In the genomic region with DNA sequence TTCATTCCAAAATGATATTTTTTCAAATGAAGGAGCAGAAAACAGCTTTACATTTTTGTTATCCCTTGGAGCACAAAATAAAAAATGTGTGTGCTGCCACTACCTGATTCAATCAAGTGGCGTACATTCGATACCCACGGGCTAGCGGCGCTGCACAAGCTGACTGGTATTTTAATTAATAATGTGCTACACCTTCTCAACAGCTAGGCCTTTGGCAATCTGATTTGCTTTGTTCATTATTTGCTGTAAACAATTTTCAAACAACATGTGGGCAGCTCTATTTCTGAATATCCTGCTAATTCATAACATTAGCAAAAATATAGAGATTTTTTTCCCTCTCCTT, we compare ENCODE assay signal across 21 mouse cellular contexts.
DNase-seq lines count a peak whose midpoint lies in the region; ATAC-seq lines count a peak whose summit lies in the region.
"Had no signal": no experiment of that assay in that cellular context is flagged by ENCODE, and none has a peak within 500 bp of the region (broad histone marks: within the 10 kb centered on the region; RNA-seq: fewer than 3 reads in every experiment).

No protein-coding gene starts in this region.

- no peak overlapping the region for H3K4me3 ChIP-seq in embryonic facial prominence, embryonic 14.5 days (ENCODE audit: low read depth, low read length)
- H3K4me3 ChIP-seq in hindbrain, embryonic 16.5 days (ENCODE audit: low read length) = no peak overlapping the region
- no peak overlapping the region for H3K4me3 ChIP-seq in midbrain, embryonic 12.5 days
- no peak overlapping the region for H3K4me3 ChIP-seq in liver, embryonic 12.5 days
- no peak overlapping the region for H3K4me3 ChIP-seq in heart, embryonic 12.5 days
- H3K4me3 ChIP-seq: embryonic facial prominence, embryonic 15.5 days; heart, embryonic 10.5 days; left cerebral cortex, adult 2 months had no signal

- peak overlapping the region; percentile 61; the same call in 1 of the 2 replicates for H3K27ac ChIP-seq in embryonic facial prominence, embryonic 14.5 days (replicated peaks; ENCODE audit: low read depth, low read length)
- H3K27ac ChIP-seq in hindbrain, embryonic 16.5 days (ENCODE audit: low read depth, low read length) = 0 out of 2 replicates have a peak overlapping the region, but pooled peaks have one; percentile 39
- H3K27ac ChIP-seq in midbrain, embryonic 12.5 days (replicated peaks) = no peak overlapping the region; the same call in 1 of the 2 replicates
- H3K27ac ChIP-seq in liver, embryonic 12.5 days = no peak overlapping the region
- H3K27ac ChIP-seq in heart, embryonic 12.5 days (ENCODE audit: poor library complexity, severe bottlenecking) = no peak overlapping the region
- H3K27ac ChIP-seq: embryonic facial prominence, embryonic 15.5 days; heart, embryonic 10.5 days; kidney, postnatal 0 days; left cerebral cortex, adult 2 months had no signal

- no peaks in the 10 kb centered on the region for H3K27me3 ChIP-seq in embryonic facial prominence, embryonic 14.5 days (replicated peaks; ENCODE audit: control insufficient read depth, insufficient read depth, low read length)
- no peaks in the 10 kb centered on the region for H3K27me3 ChIP-seq in hindbrain, embryonic 16.5 days (replicated peaks; ENCODE audit: control insufficient read depth, insufficient read depth, low read length)
- no peaks in the 10 kb centered on the region for H3K27me3 ChIP-seq in midbrain, embryonic 12.5 days
- no peaks in the 10 kb centered on the region for H3K27me3 ChIP-seq in liver, embryonic 12.5 days (replicated peaks)
- no peaks in the 10 kb centered on the region for H3K27me3 ChIP-seq in heart, embryonic 12.5 days (replicated peaks)
- H3K27me3 ChIP-seq: embryonic facial prominence, embryonic 15.5 days had no signal

- WGBS in embryonic facial prominence, embryonic 14.5 days = 30% methylated on average over 5 of the region's 5 CpGs
- WGBS in hindbrain, embryonic 16.5 days = 12% methylated on average over 5 of the region's 5 CpGs
- 35% methylated on average over 5 of the region's 5 CpGs for WGBS in midbrain, embryonic 12.5 days
- WGBS in liver, embryonic 12.5 days (ENCODE audit: insufficient replicate concordance) = 91% methylated on average over 5 of the region's 5 CpGs
- 95% methylated on average over 5 of the region's 5 CpGs for WGBS in heart, embryonic 12.5 days

- no peaks in the 10 kb centered on the region for H3K36me3 ChIP-seq in embryonic facial prominence, embryonic 14.5 days (ENCODE audit: control insufficient read depth, insufficient read depth, low read length)
- no peaks in the 10 kb centered on the region for H3K36me3 ChIP-seq in hindbrain, embryonic 16.5 days (ENCODE audit: control insufficient read depth, insufficient read depth, low read length)
- H3K36me3 ChIP-seq in midbrain, embryonic 12.5 days = no peaks in the 10 kb centered on the region
- no peaks in the 10 kb centered on the region for H3K36me3 ChIP-seq in liver, embryonic 12.5 days
- H3K36me3 ChIP-seq in heart, embryonic 12.5 days = no peaks in the 10 kb centered on the region
- H3K36me3 ChIP-seq: embryonic facial prominence, embryonic 15.5 days; heart, embryonic 10.5 days had no signal

- peak; percentile 18 for DNase-seq in embryo, embryonic 11 days
- no peak for DNase-seq in embryo, embryonic 9.5 days (ENCODE audit: extremely low spot score)
- DNase-seq in embryonic facial prominence, embryonic 14.5 days (ENCODE audit: low spot score) = no peak
- DNase-seq in heart, postnatal 4 days = no peak
- DNase-seq: adrenal gland, adult 2 months; cerebellum, adult 11-12 months; cerebellum, postnatal 36 days; gastrocnemius, postnatal 14 days; heart, postnatal 14 days; lung, postnatal 14 days; right cerebral cortex, adult 18-20 months; thymus, adult 18-20 months had no signal

- H3K4me1 ChIP-seq in embryonic facial prominence, embryonic 14.5 days (ENCODE audit: control insufficient read depth, insufficient read depth, low read length) = peaks cover 23% of the 10 kb centered on the region
- peaks cover 4% of the 10 kb centered on the region; the same call in 1 of the 2 replicates for H3K4me1 ChIP-seq in hindbrain, embryonic 16.5 days (ENCODE audit: control insufficient read depth, insufficient read depth, low read depth, low read length)
- H3K4me1 ChIP-seq in midbrain, embryonic 12.5 days = peaks cover 18% of the 10 kb centered on the region; the same call in 1 of the 2 replicates
- no peaks in the 10 kb centered on the region for H3K4me1 ChIP-seq in liver, embryonic 12.5 days
- peaks cover 14% of the 10 kb centered on the region; the same call in 1 of the 2 replicates for H3K4me1 ChIP-seq in heart, embryonic 12.5 days (replicated peaks)

- H3K4me2 ChIP-seq in embryonic facial prominence, embryonic 14.5 days (ENCODE audit: low read depth, low read length) = no peak overlapping the region
- H3K4me2 ChIP-seq in hindbrain, embryonic 16.5 days (ENCODE audit: low read length) = no peak overlapping the region
- no peak overlapping the region for H3K4me2 ChIP-seq in midbrain, embryonic 12.5 days (replicated peaks)
- H3K4me2 ChIP-seq in liver, embryonic 12.5 days = no peak overlapping the region
- no peak overlapping the region for H3K4me2 ChIP-seq in heart, embryonic 12.5 days
- H3K4me2 ChIP-seq: embryonic facial prominence, embryonic 15.5 days had no signal

- ATAC-seq in embryonic facial prominence, embryonic 14.5 days (ENCODE audit: low read depth) = no peak
- ATAC-seq in hindbrain, embryonic 16.5 days = peak; percentile 65; the same call in 1 of the 2 replicates
- peak; percentile 67; the same call in 1 of the 2 replicates for ATAC-seq in midbrain, embryonic 12.5 days (ENCODE audit: low FRiP score, low read depth)
- no peak for ATAC-seq in liver, embryonic 12.5 days
- ATAC-seq in heart, embryonic 12.5 days (ENCODE audit: insufficient number of reproducible peaks, low FRiP score) = no peak
- ATAC-seq: intestine, postnatal 0 days had no signal

- no peaks in the 10 kb centered on the region for H3K9me3 ChIP-seq in embryonic facial prominence, embryonic 14.5 days (ENCODE audit: control insufficient read depth, low read length)
- H3K9me3 ChIP-seq in hindbrain, embryonic 16.5 days (ENCODE audit: control insufficient read depth, low read length) = no peaks in the 10 kb centered on the region
- H3K9me3 ChIP-seq in midbrain, embryonic 12.5 days = no peaks in the 10 kb centered on the region
- H3K9me3 ChIP-seq in liver, embryonic 12.5 days (replicated peaks) = no peaks in the 10 kb centered on the region
- no peaks in the 10 kb centered on the region for H3K9me3 ChIP-seq in heart, embryonic 12.5 days (replicated peaks)
- H3K9me3 ChIP-seq: embryonic facial prominence, embryonic 15.5 days; heart, embryonic 10.5 days had no signal

- no peak overlapping the region for H3K9ac ChIP-seq in embryonic facial prominence, embryonic 14.5 days (ENCODE audit: low read depth, low read length)
- no peak overlapping the region for H3K9ac ChIP-seq in hindbrain, embryonic 16.5 days (ENCODE audit: low read depth, low read length)
- no peak overlapping the region for H3K9ac ChIP-seq in midbrain, embryonic 12.5 days (replicated peaks)
- H3K9ac ChIP-seq in liver, embryonic 12.5 days = no peak overlapping the region
- no peak overlapping the region for H3K9ac ChIP-seq in heart, embryonic 12.5 days
- H3K9ac ChIP-seq: embryonic facial prominence, embryonic 15.5 days had no signal

Comparison
In these comparisons a context has a peak if more than half of its experiments do, and no peak if none do; other contexts are left out.
1. ATAC-seq: peak in hindbrain, embryonic 16.5 days (single experiment) and midbrain, embryonic 12.5 days (single experiment); none in embryonic facial prominence, embryonic 14.5 days (single experiment), liver, embryonic 12.5 days (single experiment) and heart, embryonic 12.5 days (single experiment).
2. H3K27ac ChIP-seq: peak in embryonic facial prominence, embryonic 14.5 days (single experiment) and hindbrain, embryonic 16.5 days (single experiment); none in midbrain, embryonic 12.5 days (single experiment), liver, embryonic 12.5 days (single experiment) and heart, embryonic 12.5 days (single experiment).